Mouse (Mus musculus): Measurements from ENCODE around the gene Car14. TPM values are rescaled to one million over a fixed set of nuclear protein-coding genes. Genes with fewer than 3 reads are reported as not detected.
A peak's percentile ranks its signal among the peaks of the same experiment; 100 is the strongest.
"Not testable (repeated sequence)": the region's sequence is repeated elsewhere in the genome, so short reads cannot be mapped to it uniquely, and the experiment has no call there.

The Car14 gene
- polyA plus RNA-seq, 1 experiment = 3.3 TPM

GRCm38 (mm10) chr3:95861216-95861615, 43.3 kb downstream of the Car14 start:
- no peak overlapping the region for H3K27ac ChIP-seq (ENCODE audit: insufficient read depth, low read length)
- TF ChIP-seq POLR2A (IDR thresholded peaks at IDR 0.05; ENCODE audit: insufficient read depth, low read length) = no peak
- no peak for TF ChIP-seq EP300 (IDR thresholded peaks at IDR 0.05; ENCODE audit: insufficient read depth, low read depth, low read length)
- peak; percentile 9 for TF ChIP-seq CTCF (IDR thresholded peaks at IDR 0.05; ENCODE audit: low read depth, low read length)
- no peak overlapping the region for H3K9ac ChIP-seq (ENCODE audit: low read depth, poor library complexity, severe bottlenecking)
- no peaks in the 10 kb centered on the region for H3K36me3 ChIP-seq (ENCODE audit: control insufficient read depth, insufficient read depth, low read length, poor library complexity, severe bottlenecking)
- H3K27me3 ChIP-seq (ENCODE audit: control insufficient read depth, insufficient read depth, low read length, poor library complexity, severe bottlenecking) = no peaks in the 10 kb centered on the region
- no peaks in the 10 kb centered on the region for H3K9me3 ChIP-seq (replicated peaks; ENCODE audit: control insufficient read depth, insufficient read depth, low read length, poor library complexity, severe bottlenecking)
- no peak overlapping the region for H3K4me3 ChIP-seq (ENCODE audit: low read depth, low read length)
- peaks cover 4% of the 10 kb centered on the region for H3K4me1 ChIP-seq (ENCODE audit: control insufficient read depth, insufficient read depth, low read length)

- Histone ChIP-seq H3K9me3 (replicated peaks; ENCODE audit: control insufficient read depth, insufficient read depth, low read length, poor library complexity, severe bottlenecking) (no peaks in the 10 kb centered on the region), H3K27ac (ENCODE audit: insufficient read depth, low read length) (no peak overlapping the region), H3K27me3 (ENCODE audit: control insufficient read depth, insufficient read depth, low read length, poor library complexity, severe bottlenecking) (no peaks in the 10 kb centered on the region), H3K36me3 (ENCODE audit: control insufficient read depth, insufficient read depth, low read length, poor library complexity, severe bottlenecking) (no peaks in the 10 kb centered on the region), H3K9ac (ENCODE audit: low read depth, poor library complexity, severe bottlenecking) (no peak overlapping the region), H3K4me1 (ENCODE audit: control insufficient read depth, insufficient read depth, low read length) (peaks cover 3% of the 10 kb centered on the region), H3K4me3 (ENCODE audit: low read depth, low read length) (no peak overlapping the region)
- TF ChIP-seq CTCF (IDR thresholded peaks at IDR 0.05; ENCODE audit: low read depth, low read length) (no peak), POLR2A (IDR thresholded peaks at IDR 0.05; ENCODE audit: insufficient read depth, low read length) (no peak), EP300 (IDR thresholded peaks at IDR 0.05; ENCODE audit: insufficient read depth, low read depth, low read length) (no peak)
Observed at GRCm38 (mm10) chr3:95860323-95860722, 44.2 kb downstream of the Car14 start.

- not testable (repeated sequence) for H3K27me3 ChIP-seq (ENCODE audit: control insufficient read depth, insufficient read depth, low read length, poor library complexity, severe bottlenecking); H3K4me3 ChIP-seq (ENCODE audit: low read depth, low read length); H3K4me1 ChIP-seq (ENCODE audit: control insufficient read depth, insufficient read depth, low read length); H3K27ac ChIP-seq (ENCODE audit: insufficient read depth, low read length); H3K36me3 ChIP-seq (ENCODE audit: control insufficient read depth, insufficient read depth, low read length, poor library complexity, severe bottlenecking); H3K9me3 ChIP-seq (replicated peaks; ENCODE audit: control insufficient read depth, insufficient read depth, low read length, poor library complexity, severe bottlenecking); H3K9ac ChIP-seq (ENCODE audit: low read depth, poor library complexity, severe bottlenecking)
Observed at GRCm38 (mm10) chr3:95858278-95858677, 46.2 kb downstream of the Car14 start.

- H3K9ac ChIP-seq (ENCODE audit: low read depth, poor library complexity, severe bottlenecking); H3K27me3 ChIP-seq (ENCODE audit: control insufficient read depth, insufficient read depth, low read length, poor library complexity, severe bottlenecking); H3K4me3 ChIP-seq (ENCODE audit: low read depth, low read length); H3K27ac ChIP-seq (ENCODE audit: insufficient read depth, low read length); H3K4me1 ChIP-seq (ENCODE audit: control insufficient read depth, insufficient read depth, low read length); H3K9me3 ChIP-seq (replicated peaks; ENCODE audit: control insufficient read depth, insufficient read depth, low read length, poor library complexity, severe bottlenecking): not testable (repeated sequence)
- H3K36me3 ChIP-seq (ENCODE audit: control insufficient read depth, insufficient read depth, low read length, poor library complexity, severe bottlenecking) = peaks cover 13% of the 10 kb centered on the region
Observed at GRCm38 (mm10) chr3:95857050-95857449, 47.4 kb downstream of the Car14 start.

- Histone ChIP-seq H3K4me1 (ENCODE audit: control insufficient read depth, insufficient read depth, low read length) (no peaks in the 10 kb centered on the region), H3K36me3 (ENCODE audit: control insufficient read depth, insufficient read depth, low read length, poor library complexity, severe bottlenecking) (peaks cover 21% of the 10 kb centered on the region), H3K4me3 (ENCODE audit: low read depth, low read length) (peak overlapping the region; percentile 42), H3K27ac (ENCODE audit: insufficient read depth, low read length) (peak overlapping the region; percentile 82), H3K9me3 (replicated peaks; ENCODE audit: control insufficient read depth, insufficient read depth, low read length, poor library complexity, severe bottlenecking) (no peaks in the 10 kb centered on the region), H3K9ac (ENCODE audit: low read depth, poor library complexity, severe bottlenecking) (peak overlapping the region; percentile 93), H3K27me3 (ENCODE audit: control insufficient read depth, insufficient read depth, low read length, poor library complexity, severe bottlenecking) (no peaks in the 10 kb centered on the region)
- TF ChIP-seq POLR2A (IDR thresholded peaks at IDR 0.05; ENCODE audit: insufficient read depth, low read length) (no peak), CTCF (IDR thresholded peaks at IDR 0.05; ENCODE audit: low read depth, low read length) (no peak), EP300 (IDR thresholded peaks at IDR 0.05; ENCODE audit: insufficient read depth, low read depth, low read length) (no peak)
Observed at GRCm38 (mm10) chr3:95856115-95856514, 48.4 kb downstream of the Car14 start.

GRCm38 (mm10) chr3:95855502-95856089, 48.9 kb downstream of the Car14 start, which contains the start of gene Prpf3:
TSS of gene Prpf3 (minus strand) at chr3:95855885.
- peaks cover 26% of the 10 kb centered on the region for H3K36me3 ChIP-seq (ENCODE audit: control insufficient read depth, insufficient read depth, low read length, poor library complexity, severe bottlenecking)
- TF ChIP-seq CTCF (IDR thresholded peaks at IDR 0.05; ENCODE audit: low read depth, low read length) (no peak), POLR2A (IDR thresholded peaks at IDR 0.05; ENCODE audit: insufficient read depth, low read length) (peak; percentile 88), EP300 (IDR thresholded peaks at IDR 0.05; ENCODE audit: insufficient read depth, low read depth, low read length) (peak; percentile 40; the same call in 1 of the 2 replicates)
- peak within 1 kb of the TSS; percentile 82 for H3K27ac ChIP-seq (ENCODE audit: insufficient read depth, low read length)
- H3K4me1 ChIP-seq (ENCODE audit: control insufficient read depth, insufficient read depth, low read length) = no peaks in the 10 kb centered on the region
- H3K9ac ChIP-seq (ENCODE audit: low read depth, poor library complexity, severe bottlenecking) = peak within 1 kb of the TSS; percentile 93
- H3K9me3 ChIP-seq (replicated peaks; ENCODE audit: control insufficient read depth, insufficient read depth, low read length, poor library complexity, severe bottlenecking) = no peaks in the 10 kb centered on the region
- no peaks in the 10 kb centered on the region for H3K27me3 ChIP-seq (ENCODE audit: control insufficient read depth, insufficient read depth, low read length, poor library complexity, severe bottlenecking)
- H3K4me3 ChIP-seq (ENCODE audit: low read depth, low read length) = peak within 1 kb of the TSS; percentile 73
